Mouse (Mus musculus) C2C12 (cell line): ENCODE data around the gene Psenen. TPM values are rescaled to one million over a fixed set of nuclear protein-coding genes. Genes with fewer than 3 reads are reported as not detected.

Experiments used
- H3K27me3 ChIP-seq: one replicate; pipeline ENCODE4 v1.6.1; 2011; ENCODE audit not compliant: control insufficient read depth, insufficient read depth, insufficient read length
- H3K36me3 ChIP-seq: one replicate; pipeline ENCODE4 v1.6.1; 2011; ENCODE audit not compliant: control insufficient read depth, insufficient read depth
- H3K4me3 ChIP-seq: one replicate; pipeline ENCODE4 v1.5.1; 2011; ENCODE audit warnings: mild to moderate bottlenecking, control low read depth; ENCODE audit not compliant: poor library complexity, insufficient read depth, severe bottlenecking
- H3K79me2 ChIP-seq: one replicate; pipeline ENCODE4 v1.6.1; 2011; ENCODE audit not compliant: control insufficient read depth, insufficient read depth
- H3K79me3 ChIP-seq: one replicate; pipeline ENCODE4 v1.6.1; 2011; ENCODE audit warnings: low read depth, control low read depth
- H3ac ChIP-seq: one replicate; pipeline ENCODE3; 2011; ENCODE audit warnings: low read depth; ENCODE audit not compliant: control insufficient read depth, insufficient read length
- CEBPB ChIP-seq: IDR thresholded peaks from one replicate; pipeline ENCODE4 v1.6.1; 2011; ENCODE audit warnings: low read depth, mild to moderate bottlenecking, control low read depth, moderate library complexity
- CTCF ChIP-seq: IDR thresholded peaks from one replicate; pipeline ENCODE4 v1.5.1; 2011; ENCODE audit not compliant: control insufficient read depth, insufficient read depth, insufficient read length
- FOSL1 ChIP-seq: IDR thresholded peaks from one replicate; pipeline ENCODE4 v1.8.0; 2011; ENCODE audit warnings: mild to moderate bottlenecking, low read length; ENCODE audit not compliant: poor library complexity, insufficient read depth, severe bottlenecking
- MAX ChIP-seq: IDR thresholded peaks from one replicate; pipeline ENCODE4 v1.6.1; 2011; ENCODE audit warnings: mild to moderate bottlenecking, control low read depth
- MYOD1 ChIP-seq: IDR thresholded peaks from one replicate; pipeline ENCODE4 v1.6.1; 2011; ENCODE audit warnings: low read depth; ENCODE audit not compliant: control insufficient read depth, insufficient read length
- MYOG ChIP-seq: IDR thresholded peaks from one replicate; pipeline ENCODE4 v1.6.1; 2011; ENCODE audit not compliant: control insufficient read depth, insufficient read length; ENCODE audit errors: extremely low read depth
- USF1 ChIP-seq: IDR thresholded peaks from one replicate; pipeline ENCODE4 v1.6.1; 2011; ENCODE audit warnings: low read depth, mild to moderate bottlenecking, control low read depth, moderate library complexity
- polyA plus RNA-seq: library from polyadenylated mRNA; unstranded; fragments of >200 nt; fragmentation: generic; extraction: Trizol; gene quantifications from one replicate; pipeline ENCODE4 v1.2.1, GENCODE M21; 2012; ENCODE audit warnings: missing spikeins

The Psenen gene
- polyA plus RNA-seq, 1 experiment: 173 TPM

GRCm38 (mm10) chr7:30558656-30559442 lies 4.6 kb downstream of the Psenen start:
- TF ChIP-seq CTCF (no peak), FOSL1 (no peak), MYOD1 (no peak), USF1 (no peak), MYOG (no peak), MAX (no peak), CEBPB (no peak)

DNA sequence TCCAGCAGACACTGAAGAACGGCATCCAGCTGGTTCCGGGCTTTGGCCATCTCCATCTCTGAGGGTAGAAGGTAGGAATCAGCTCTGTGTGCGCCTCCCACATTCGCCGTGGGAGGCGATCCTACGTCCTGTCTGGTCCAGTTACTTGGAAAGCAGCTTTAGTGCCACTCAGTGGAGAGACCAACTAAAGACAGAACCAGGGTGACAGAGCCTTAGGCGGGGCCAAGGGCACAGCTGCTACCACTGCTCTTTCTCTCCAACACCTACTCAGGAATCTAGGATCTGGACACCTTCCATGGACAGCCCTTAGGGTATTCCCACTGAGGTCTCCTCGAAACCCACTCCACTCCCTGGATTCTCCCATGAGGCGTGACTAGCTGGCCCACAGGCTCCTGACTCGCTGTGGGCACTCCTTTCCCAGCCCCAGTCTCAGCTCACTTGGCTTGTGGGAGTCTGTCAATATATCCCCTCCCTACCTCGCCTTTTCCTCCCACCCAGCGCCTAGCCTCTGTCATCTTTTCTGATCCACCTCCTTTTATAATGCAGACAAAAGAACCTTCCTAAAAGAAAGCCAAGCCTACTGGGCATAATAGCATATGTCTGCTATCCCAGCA lies 5.4 kb downstream of the Psenen start:
- H3K4me3 ChIP-seq: peak overlapping the region; percentile 53
- no peak overlapping the region for H3ac ChIP-seq
- H3K27me3 ChIP-seq: no peaks in the 10 kb centered on the region
- peaks cover 7% of the 10 kb centered on the region for H3K79me3 ChIP-seq
- TF ChIP-seq MYOD1 (no peak), MYOG (no peak), FOSL1 (no peak), CTCF (no peak), USF1 (no peak), MAX (no peak), CEBPB (no peak)
- H3K79me2 ChIP-seq: peaks cover 45% of the 10 kb centered on the region
- peaks cover 7% of the 10 kb centered on the region for H3K36me3 ChIP-seq

More at GRCm38 (mm10) chr7:30558656-30559442, 4.6 kb downstream of the Psenen start:
- peaks cover 7% of the 10 kb centered on the region for H3K79me3 ChIP-seq
- H3K4me3 ChIP-seq: peak overlapping the region; percentile 53
- peaks cover 44% of the 10 kb centered on the region for H3K79me2 ChIP-seq
- no peaks in the 10 kb centered on the region for H3K27me3 ChIP-seq
- peaks cover 7% of the 10 kb centered on the region for H3K36me3 ChIP-seq
- H3ac ChIP-seq: peak overlapping the region; percentile 87

DNA sequence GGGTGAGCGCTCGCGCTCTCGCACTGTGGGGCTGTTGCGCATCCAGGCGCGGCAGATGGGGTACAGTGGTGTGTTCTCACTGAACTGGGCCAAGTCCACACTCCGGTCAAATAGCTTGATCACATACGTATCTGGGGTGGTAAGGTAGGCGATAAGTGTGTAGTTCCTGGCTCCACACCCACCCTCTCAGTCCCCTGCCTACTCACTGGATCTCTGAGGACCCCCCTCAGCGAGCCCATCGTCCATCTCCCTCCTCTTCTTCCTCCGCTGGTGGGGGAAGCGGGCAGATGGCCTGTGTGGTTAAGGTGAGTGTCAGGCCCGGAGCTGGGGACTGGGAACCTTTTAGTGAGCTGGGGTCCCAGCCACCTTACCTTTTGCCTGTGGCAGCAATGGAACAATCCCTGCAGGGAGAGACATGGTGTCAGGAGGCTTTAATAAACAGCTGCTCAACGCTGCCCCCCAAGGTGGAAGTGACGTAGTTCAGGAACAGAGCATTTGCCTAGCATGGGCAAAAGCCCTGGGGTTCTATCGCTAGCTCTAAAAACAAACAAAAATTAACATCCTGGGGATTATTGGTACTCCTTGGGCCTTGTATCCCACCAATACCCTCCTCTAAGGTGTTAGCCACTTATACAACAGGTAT lies 6.4 kb downstream of the Psenen start:
- Histone ChIP-seq H3K79me2 (peaks cover 35% of the 10 kb centered on the region), H3K36me3 (peaks cover 7% of the 10 kb centered on the region), H3K4me3 (no peak overlapping the region), H3K79me3 (peaks cover 5% of the 10 kb centered on the region), H3ac (no peak overlapping the region), H3K27me3 (no peaks in the 10 kb centered on the region)
- TF ChIP-seq FOSL1: no peak
- TF ChIP-seq MYOD1: no peak
- no peak for TF ChIP-seq MYOG
- TF ChIP-seq USF1: no peak
- no peak for TF ChIP-seq CEBPB
- no peak for TF ChIP-seq CTCF
- no peak for TF ChIP-seq MAX

- Histone ChIP-seq H3K79me3 (peaks cover 5% of the 10 kb centered on the region), H3K4me3 (no peak overlapping the region), H3K79me2 (peaks cover 23% of the 10 kb centered on the region), H3K27me3 (no peaks in the 10 kb centered on the region), H3K36me3 (peaks cover 7% of the 10 kb centered on the region), H3ac (peak overlapping the region; percentile 7)
- no peak for TF ChIP-seq MAX
- no peak for TF ChIP-seq USF1
- TF ChIP-seq MYOD1: no peak
- TF ChIP-seq MYOG: no peak
- no peak for TF ChIP-seq FOSL1
Measured at GRCm38 (mm10) chr7:30553810-30554584, 9.4 kb downstream of the Psenen start.

DNA sequence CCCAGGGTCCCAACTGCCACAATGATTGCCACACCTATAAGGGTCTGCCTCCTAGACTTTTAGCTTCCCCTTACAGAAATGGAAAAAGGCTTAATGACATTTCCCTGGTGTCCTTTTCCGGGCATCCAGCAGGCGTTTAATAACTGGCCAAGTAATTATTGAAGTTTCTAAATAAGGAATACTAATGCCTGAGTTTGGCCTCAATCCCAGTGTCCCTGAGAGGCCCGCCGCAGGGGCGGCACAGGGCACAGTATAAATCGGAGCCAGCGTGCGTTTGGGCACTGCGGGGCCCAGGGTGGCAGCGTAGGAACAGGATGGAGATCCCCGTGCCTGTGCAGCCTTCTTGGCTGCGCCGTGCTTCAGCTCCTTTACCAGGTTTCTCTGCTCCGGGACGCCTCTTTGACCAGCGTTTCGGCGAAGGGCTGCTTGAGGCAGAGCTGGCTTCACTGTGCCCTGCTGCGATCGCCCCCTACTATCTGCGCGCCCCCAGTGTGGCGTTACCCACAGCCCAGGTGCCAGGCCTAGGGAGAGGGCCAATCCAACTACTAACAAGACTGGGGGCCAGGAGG lies 10.3 kb downstream of the Psenen start:
- H3K79me3 ChIP-seq: peaks cover 1% of the 10 kb centered on the region
- no peaks in the 10 kb centered on the region for H3K27me3 ChIP-seq
- peak overlapping the region; percentile 50 for H3K4me3 ChIP-seq
- H3K79me2 ChIP-seq: peaks cover 14% of the 10 kb centered on the region
- H3K36me3 ChIP-seq: peaks cover 7% of the 10 kb centered on the region
- TF ChIP-seq CTCF: no peak
- TF ChIP-seq CEBPB: no peak
- TF ChIP-seq MAX: no peak
- no peak for TF ChIP-seq MYOD1
- no peak for TF ChIP-seq FOSL1
- TF ChIP-seq MYOG: no peak
- TF ChIP-seq USF1: no peak
- H3ac ChIP-seq: peak overlapping the region; percentile 64
